Mouse (Mus musculus): ENCODE results near the gene Avl9.

DNA sequence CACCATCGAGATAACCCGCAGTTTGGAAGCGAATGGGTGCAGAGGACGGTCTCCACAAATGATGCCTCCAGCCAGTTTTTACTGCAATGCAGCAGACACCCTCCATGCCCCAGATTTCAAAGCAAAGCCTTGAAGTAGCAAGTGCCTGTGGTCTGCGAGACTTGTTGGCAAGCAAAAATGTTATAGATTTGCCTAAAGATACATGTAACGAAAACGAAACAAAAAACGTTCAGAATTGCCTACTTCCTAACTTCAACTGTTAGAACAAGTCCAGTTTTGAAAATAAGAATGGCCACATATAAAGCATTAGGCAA, 83.4 kb downstream of the Avl9 start:
- TF ChIP-seq CTCF (IDR thresholded peaks at IDR 0.05; ENCODE audit: extremely low read depth, insufficient read length, insufficient replicate concordance, low read depth, low read length) (no peak), POLR2A (IDR thresholded peaks at IDR 0.05; ENCODE audit: low read depth, low read length) (no peak)

Measured in small intestine, adult 2 months (tissue).